Mouse (Mus musculus): ENCODE measurements at regions not wholly inside any gene's neighbourhood (a gene's known extent, or its start where the extent isn't known, plus 50 kb on each side); places are given as distances from the start of the nearest gene placed in this dataset.

DNA sequence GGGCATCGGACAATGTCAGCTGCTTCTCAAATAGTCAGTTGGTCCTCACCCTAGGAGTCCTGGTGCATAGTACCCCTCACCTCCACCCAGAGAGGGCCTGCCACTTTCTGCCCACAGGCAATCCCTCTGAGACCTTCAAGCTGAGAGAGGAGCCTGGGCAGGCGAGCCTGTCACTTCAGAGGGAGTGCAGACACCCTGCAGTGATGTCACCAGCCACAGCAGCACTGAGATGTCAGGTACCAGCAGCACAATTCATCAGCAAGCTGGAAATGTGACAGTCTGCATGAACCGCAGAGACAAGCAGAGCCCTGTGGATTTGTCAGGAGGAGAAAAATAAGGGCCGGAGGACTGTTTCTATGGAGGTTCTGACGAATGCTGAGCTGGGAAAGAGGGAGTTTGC is 324.3 kb downstream of the Qk start:
- in situ Hi-C loops (cut with MboI, MseI) = no loop called here

DNA sequence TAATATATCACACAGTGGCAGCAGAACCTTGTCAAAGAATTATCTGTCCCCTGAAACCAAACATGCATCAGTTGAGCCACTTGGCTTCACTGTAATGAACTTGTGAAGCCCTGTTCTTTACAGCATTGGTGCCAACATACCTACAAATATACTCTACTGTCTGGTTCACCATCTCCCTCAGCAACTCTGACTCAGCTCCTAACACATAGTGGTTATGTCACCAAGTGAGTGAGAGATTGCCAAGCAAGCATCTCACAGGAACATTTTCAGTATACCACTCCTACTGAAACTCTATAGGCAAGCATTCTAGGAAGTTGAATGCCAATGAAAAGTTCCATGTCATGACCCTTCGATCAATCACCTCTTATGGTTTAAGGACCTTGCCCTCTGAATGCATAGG is 321.2 kb upstream of the Pabpc6 start:
- in situ Hi-C loops (cut with MboI, MseI) = no loop called here

GRCm38 (mm10) chr17:9981273-9981672 is 311.8 kb upstream of the Pabpc6 start:
- in situ Hi-C loops (cut with MboI, MseI) = no loop called here

DNA sequence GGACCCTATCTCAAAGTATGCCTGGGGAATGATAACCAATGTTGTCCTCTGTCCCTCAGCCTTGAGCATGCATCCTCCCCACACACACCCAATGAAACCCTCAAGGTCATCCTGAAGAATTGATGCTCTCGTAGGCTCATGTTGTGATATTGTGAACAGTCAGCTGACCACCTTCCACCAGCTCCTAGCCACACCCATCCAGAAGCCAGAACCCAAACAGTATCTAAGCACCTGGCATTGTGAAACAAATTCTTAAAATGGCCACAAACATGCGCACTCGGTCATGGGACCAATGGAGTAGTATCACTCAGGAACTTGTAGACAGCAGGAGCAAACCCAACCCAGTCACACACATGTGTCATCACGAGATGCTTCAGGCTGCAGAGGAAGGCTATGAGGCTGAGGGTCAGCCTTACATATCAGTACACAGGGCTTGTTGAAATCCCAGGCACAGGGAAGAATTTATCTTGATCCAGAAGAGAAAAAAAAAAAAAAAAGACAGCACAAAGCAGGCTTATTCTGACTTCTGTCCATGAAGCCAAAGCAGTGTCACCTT is 307.4 kb upstream of the Pabpc6 start:
- in situ Hi-C loops (cut with MboI, MseI) = no loop called here

DNA sequence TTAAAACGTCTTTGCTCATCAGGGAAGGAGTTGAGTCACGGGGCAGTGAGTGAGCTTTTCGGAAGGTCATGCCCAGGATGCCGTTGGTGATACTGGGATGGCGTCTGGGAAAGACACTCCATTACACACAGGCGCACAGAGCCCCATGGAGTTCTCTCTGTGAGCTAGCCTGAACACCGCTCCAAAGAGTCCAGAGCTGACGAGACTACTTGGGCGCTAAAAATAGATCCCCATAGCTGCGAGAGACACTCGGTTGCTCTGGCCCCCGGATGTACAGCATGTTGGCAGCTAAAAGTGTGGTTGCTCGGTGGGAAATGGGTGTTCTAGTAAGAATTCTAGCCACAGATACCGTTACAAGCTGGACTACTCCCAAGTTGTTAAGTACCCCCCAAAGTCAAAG is 306.5 kb upstream of the Pabpc6 start:
- in situ Hi-C loops (cut with MboI, MseI) = no loop called here

GRCm38 (mm10) chr17:9975153-9975552 is 305.6 kb upstream of the Pabpc6 start:
- in situ Hi-C loops (cut with MboI, MseI) = no loop called here

DNA sequence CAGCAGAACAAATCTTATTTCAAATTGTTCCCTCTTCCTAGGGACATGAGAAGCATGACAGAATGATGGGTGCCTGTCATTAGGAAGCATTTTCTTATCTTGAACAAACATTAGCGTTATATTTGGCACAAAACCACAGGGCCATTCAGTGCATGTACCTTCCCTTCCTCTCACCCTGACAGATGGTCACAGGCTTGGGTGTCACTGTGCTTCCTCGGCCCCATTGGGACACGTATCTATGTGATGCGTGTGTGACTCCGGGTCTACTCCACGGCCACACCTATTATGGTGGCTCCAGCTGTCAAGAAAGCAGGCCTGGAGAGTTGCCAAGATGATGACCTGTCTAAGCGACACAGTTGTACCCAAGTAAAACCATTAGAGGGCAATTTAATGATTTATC is 298.5 kb upstream of the Pabpc6 start:
- in situ Hi-C loops (cut with MboI, MseI) = no loop called here

- in situ Hi-C loops (cut with MboI, MseI) = no loop called here
Observed at GRCm38 (mm10) chr17:9962893-9963436, 293.4 kb upstream of the Pabpc6 start.

- in situ Hi-C loops (cut with MboI, MseI) = loop anchor here (10.0 kb wide), 1 partner anchor 1024 kb away; no protein-coding TSS in a partner anchor
Observed at GRCm38 (mm10) chr17:9948985-9949667, 279.6 kb upstream of the Pabpc6 start.

GRCm38 (mm10) chr17:9947609-9948008 is 278.1 kb upstream of the Pabpc6 start:
- in situ Hi-C loops (cut with MboI, MseI) = loop anchor here (10.0 kb wide), 1 partner anchor 1023 kb away; no protein-coding TSS in a partner anchor

DNA sequence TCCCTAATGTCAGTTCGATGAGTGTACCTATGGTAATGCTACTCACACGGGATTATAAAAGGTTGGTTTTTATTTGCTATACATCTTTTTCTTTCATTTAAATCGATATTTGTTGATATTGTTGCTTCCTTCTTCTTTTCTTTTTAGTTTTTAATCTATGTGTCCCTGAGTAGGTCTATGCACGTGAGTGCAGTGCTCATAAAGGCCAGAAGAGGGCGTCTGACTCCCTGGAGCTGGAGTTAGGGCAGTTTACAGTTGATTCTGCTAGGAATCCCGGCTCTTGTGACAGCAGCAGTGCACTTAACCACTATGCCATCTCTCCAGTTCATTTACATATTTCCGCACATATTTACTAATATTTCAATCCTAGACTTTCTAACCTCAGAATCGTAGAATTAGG is 275.0 kb upstream of the Pabpc6 start:
- in situ Hi-C loops (cut with MboI, MseI) = loop anchor here (10.0 kb wide), 1 partner anchor 1020 kb away; no protein-coding TSS in a partner anchor

DNA sequence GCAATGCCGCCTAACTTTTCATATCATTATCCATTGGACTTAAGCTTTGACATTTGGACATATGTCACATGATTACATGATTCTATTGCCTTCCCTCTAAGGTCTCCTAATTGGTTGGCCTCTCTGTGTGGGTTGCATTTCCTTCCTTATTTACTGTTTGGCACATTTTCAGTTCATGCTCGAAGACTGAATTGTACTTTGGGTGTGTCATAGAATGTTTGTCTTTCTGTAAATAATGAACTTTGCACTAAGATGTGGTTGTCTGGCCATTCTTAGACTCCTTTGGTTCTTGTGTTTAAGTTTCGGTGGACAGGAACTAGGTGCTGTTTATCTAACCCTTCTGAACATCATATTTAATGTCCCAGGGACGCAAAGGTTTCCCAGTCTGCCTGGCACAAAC is 272.7 kb upstream of the Pabpc6 start:
- in situ Hi-C loops (cut with MboI, MseI) = loop anchor here (10.0 kb wide), 1 partner anchor 1017 kb away; no protein-coding TSS in a partner anchor

DNA sequence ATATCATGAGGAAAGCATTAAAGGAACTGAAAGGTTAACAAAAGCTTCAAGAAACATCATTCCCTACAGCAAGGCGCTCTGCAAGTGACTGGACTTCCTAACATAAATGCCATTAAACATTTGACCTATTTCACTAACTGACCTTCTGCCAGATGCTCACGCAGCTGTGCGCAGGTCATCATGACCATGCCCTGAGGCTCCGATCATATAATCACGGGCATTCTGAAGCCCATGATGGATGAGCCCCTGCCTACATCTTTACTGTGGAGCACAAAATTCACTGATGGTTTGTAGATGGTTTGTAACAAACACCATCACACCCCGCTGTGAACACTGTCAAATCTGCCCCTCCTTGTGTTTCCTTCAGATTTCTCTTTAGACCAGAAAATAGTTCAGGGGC is 270.1 kb upstream of the Pabpc6 start:
- in situ Hi-C loops (cut with MboI, MseI) = no loop called here

DNA sequence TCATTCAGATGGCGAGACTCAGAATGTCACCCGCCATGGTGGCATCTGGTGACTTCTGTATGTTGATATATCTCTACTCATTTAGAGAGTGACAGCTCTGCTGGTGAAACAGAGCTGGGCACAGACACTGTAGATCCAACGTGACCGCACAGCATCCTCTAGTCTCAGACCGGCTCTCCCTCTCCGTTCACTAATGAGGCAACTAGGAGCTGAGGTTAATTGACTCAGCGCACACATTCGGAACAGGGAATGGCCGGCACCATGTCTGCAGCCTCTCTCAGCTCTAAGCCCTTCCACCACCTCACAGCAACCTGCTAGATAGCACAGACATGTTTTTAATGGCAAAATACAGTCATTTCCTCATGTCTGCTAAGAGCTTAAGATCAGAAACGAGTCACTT is 268.9 kb upstream of the Pabpc6 start:
- in situ Hi-C loops (cut with MboI, MseI) = no loop called here

DNA sequence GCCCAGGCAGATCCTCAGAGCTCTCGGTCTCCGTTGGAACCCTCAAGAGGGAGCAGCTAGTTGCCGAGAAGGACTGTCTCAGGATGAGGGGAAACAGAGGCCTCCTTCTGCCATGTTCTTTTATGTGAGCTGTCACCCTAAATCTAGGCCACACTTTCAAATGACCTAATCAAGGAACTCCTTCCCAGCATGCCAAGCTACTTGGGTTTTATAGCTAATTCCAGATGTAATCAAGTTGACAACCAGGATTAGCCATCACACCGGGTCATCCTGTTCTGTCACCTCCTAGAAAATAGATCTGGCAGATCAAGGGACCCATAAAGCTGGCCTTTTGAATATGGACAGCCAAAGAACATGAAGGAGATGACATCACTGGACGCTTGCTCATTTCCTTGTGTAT is 267.7 kb upstream of the Pabpc6 start:
- in situ Hi-C loops (cut with MboI, MseI) = no loop called here

DNA sequence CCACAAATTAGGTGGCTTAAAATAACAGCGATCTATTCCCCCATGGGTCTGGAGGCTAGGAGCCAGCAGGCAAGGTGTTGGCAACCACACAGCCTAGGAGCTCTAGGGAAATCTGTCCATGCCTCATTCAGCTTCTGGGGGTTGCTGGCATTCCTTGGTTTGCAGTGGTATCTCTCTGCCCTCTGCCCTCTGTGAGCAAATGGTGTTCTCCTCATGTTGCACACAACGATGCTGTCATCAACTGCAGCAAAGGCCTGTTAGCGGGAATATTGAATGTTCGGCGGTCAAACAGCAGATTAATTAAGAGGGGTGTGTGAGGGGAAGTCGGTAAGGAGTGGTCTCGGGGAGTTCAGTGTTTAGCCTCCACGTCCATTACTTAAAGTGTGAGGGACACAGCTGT is 262.7 kb upstream of the Pabpc6 start:
- in situ Hi-C loops (cut with MboI, MseI) = no loop called here

GRCm38 (mm10) chr17:9931526-9931925 is 262.0 kb upstream of the Pabpc6 start:
- in situ Hi-C loops (cut with MboI, MseI) = no loop called here

DNA sequence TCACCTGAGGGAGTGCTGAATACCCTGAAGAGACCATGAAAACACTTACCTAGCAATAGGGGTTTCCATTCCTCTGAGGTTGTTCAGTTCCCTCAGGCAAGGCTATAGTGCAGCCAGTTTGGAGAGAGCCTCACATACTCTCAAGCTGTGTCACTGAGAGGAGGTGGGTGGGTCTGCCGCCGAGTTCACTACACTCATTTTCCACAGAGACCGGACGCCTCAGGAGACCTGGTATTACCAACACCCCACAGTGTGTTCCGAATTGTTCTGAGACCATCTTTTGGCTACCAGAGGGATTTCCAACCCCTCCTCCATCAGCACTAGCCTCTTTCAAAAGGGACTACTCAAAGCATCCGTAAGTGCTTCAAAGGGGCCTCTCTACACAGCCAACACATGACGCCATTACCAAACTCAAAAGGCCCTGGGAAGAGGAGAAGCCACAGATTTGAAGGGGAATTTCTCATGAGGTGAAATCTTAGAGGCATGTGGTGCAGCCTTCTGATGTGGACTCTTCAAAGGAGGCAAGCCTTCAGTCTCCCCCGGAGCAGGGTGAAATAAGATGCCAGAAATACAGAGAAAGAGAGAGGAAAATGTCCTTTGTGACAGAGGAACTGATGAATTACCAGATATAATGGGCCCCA is 260.1 kb upstream of the Pabpc6 start:
- in situ Hi-C loops (cut with MboI, MseI) = no loop called here

DNA sequence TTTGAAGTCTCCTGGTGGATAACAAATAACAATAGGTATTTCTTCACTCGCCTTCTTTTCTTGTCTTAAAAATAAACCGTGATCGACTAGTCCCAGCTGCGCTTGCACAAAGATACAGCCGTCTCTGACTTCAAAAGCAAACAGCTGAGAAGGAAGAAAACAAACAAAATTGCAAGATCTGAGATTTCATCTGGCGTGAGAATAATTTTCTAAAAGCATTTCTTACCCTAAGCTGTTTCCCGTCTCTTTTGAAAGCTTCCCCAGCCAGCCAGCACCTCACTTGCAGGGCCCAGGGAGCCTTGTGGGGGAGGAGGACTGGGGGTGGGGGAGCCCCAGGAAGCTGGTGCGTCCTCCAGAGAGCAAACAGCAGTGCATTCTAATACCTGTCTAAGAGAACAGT is 258.2 kb upstream of the Pabpc6 start:
- in situ Hi-C loops (cut with MboI, MseI) = no loop called here

DNA sequence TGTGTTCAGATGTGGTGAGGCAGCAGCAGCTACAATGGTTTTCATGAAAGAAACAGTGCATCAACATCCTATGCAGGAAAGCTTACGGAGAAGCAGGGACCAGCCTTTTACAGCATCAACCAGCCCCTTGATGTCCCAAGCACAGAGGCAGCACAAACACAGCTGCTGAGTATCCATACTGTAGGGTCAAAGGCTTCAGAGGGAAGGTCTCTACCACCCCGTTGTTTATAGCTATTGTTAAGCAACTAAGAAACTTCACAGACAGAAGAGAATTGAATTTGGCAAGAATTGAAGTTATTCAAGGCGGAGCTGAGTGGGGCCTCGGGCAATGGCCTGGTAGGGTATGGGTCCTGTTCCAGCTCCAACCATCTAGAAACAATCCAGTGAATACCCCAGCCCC is 256.8 kb upstream of the Pabpc6 start:
- in situ Hi-C loops (cut with MboI, MseI) = no loop called here

DNA sequence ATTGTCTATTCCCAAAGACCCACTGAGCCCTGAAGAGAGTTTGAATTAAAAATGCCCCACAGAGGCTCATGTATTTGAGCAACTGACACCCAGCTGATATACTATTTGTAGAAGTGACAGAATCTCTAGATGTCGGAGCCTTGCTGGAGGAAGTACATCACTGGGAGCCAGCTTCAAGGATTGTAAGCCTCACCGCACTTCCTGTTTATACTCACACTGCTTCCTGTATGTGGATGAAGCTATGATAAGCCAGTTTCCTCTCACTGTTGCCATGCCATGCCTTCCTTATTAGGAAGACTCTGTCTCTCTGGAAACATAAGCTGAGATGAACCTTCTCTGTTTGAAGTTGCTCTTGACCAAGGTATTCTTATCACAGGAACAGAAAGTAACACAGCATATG is 251.8 kb upstream of the Pabpc6 start:
- in situ Hi-C loops (cut with MboI, MseI) = no loop called here

DNA sequence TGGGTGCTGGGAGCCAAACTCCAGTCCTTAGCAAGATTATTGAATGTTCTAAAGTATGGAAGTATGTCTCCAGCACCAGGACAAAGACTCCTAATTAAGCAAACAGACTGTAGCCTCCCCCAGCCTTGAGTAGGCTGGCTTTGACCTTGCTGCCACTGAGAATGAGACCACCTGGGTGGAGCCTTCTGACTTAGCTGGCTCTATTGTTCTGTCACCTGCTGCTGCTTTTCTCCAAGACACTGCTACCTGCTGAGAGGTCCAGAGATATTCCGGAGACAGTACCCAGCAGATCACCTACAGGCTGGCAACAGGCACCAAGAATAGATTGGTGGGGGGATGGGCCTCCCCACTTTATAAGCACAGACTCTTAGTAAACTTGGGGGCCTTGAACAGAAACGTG is 247.5 kb upstream of the Pabpc6 start:
- in situ Hi-C loops (cut with MboI, MseI) = no loop called here

DNA sequence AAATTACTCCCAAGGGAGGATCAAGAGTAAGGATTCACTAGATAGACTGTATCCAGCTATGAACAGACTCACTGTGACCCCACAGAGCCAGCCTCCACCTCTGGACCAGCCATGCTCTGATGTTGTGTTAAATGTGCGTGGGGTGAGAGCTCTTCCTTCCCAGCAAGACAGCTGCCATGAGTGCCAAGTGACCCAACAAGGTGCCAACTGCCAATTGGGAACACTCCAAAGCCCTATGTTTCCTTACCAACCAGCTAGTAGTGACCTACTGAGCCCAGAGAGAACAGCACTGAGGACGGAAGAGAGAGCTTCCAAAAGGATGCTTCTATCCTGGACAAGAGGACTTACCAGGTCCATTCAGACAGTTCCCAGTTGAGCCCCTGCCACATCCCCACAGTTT is 241.3 kb upstream of the Pabpc6 start:
- in situ Hi-C loops (cut with MboI, MseI) = no loop called here

Data from regulatory T cell (primary cell).